Mouse (Mus musculus) embryonic facial prominence, embryonic 11.5 days (tissue): ENCODE data around the gene Smyd4. TPM values are rescaled to one million over a fixed set of nuclear protein-coding genes. Genes with fewer than 3 reads are reported as not detected.

ENCODE experiments used
- ATAC-seq: fragments of 200-750 bp; cut with Nextera tagmentation; replicated peaks from 2 replicates; pipeline ENCODE4 v1.8.0; 2017; ENCODE audit warnings: low read depth; ENCODE audit not compliant: insufficient number of reproducible peaks, low FRiP score, low TSS enrichment
- DNase-seq: peaks from one replicate; pipeline ENCODE4 v3.0.0-alpha.2; 2015; ENCODE audit warnings: low spot score
- H3K27ac ChIP-seq: fragments of 300-500 bp; sonication (generic); replicated peaks from 2 replicates; pipeline ENCODE4 v1.5.1; 2014; ENCODE audit warnings: mild to moderate bottlenecking, low read depth, low read length, control low read depth
- H3K27me3 ChIP-seq: fragments of 300-500 bp; sonication (generic); 2 replicates; pipeline ENCODE4 v1.6.1; 2014; ENCODE audit warnings: mild to moderate bottlenecking, low read length, moderate library complexity, mixed read lengths; ENCODE audit not compliant: control insufficient read depth, insufficient read depth
- H3K36me3 ChIP-seq: fragments of 300-500 bp; sonication (generic); replicated peaks from 2 replicates; pipeline ENCODE4 v1.6.1; 2014; ENCODE audit warnings: low read depth, mild to moderate bottlenecking, low read length, moderate library complexity, mixed read lengths; ENCODE audit not compliant: control insufficient read depth, insufficient read depth
- H3K4me1 ChIP-seq: fragments of 300-500 bp; sonication (generic); 2 replicates; pipeline ENCODE4 v1.6.1; 2014; ENCODE audit warnings: low read length, mixed read lengths; ENCODE audit not compliant: control insufficient read depth, insufficient read depth
- H3K4me2 ChIP-seq: fragments of 300-500 bp; sonication (generic); 2 replicates; pipeline ENCODE4 v1.6.1; 2014; ENCODE audit warnings: low read depth, mild to moderate bottlenecking, control low read depth, low read length, moderate library complexity
- H3K4me3 ChIP-seq: fragments of 300-500 bp; sonication (generic); 2 replicates; pipeline ENCODE4 v1.5.1; 2014; ENCODE audit warnings: low read depth, low read length, control low read depth
- H3K9ac ChIP-seq: fragments of 300-500 bp; sonication (generic); replicated peaks from 2 replicates; pipeline ENCODE4 v1.6.1; 2014; ENCODE audit warnings: mild to moderate bottlenecking, control low read depth, low read length
- H3K9me3 ChIP-seq: fragments of 300-500 bp; sonication (generic); replicated peaks from 2 replicates; pipeline ENCODE4 v1.6.1; 2016; ENCODE audit warnings: mild to moderate bottlenecking, low read length, inconsistent platforms, mixed read lengths; ENCODE audit not compliant: control insufficient read depth
- WGBS: fragments of 180-500 bp; shearing (Covaris S2); extraction: QIAGEN DNeasy Blood & Tissue Kit; methylation state at CpG from one replicate; pipeline ENCODE4 v1.1.7; 2014; 5-methylcytosine and 5-hydroxymethylcytosine counted together
- polyA plus RNA-seq: library from polyadenylated mRNA; unstranded; fragments of >200 nt; fragmentation: Nextera tagmentation; extraction: Ambion mirVana; gene quantifications from 2 replicates; pipeline ENCODE4 v1.2.1, GENCODE M21; 2014

Smyd4 gene
- polyA plus RNA-seq, 1 experiment from 2014 or later: 13.2 TPM

- DNase-seq (no peak), ATAC-seq (no peak)
- Histone ChIP-seq H3K4me2 (no peak overlapping the region), H3K27me3 (no peaks in the 10 kb centered on the region), H3K4me3 (no peak overlapping the region), H3K27ac (no peak overlapping the region), H3K36me3 (no peaks in the 10 kb centered on the region; the same call in 1 of the 2 replicates), H3K9ac (no peak overlapping the region), H3K9me3 (no peaks in the 10 kb centered on the region), H3K4me1 (no peaks in the 10 kb centered on the region)
- 83% methylated on average over 17 of the region's 17 CpGs for WGBS
Measured at GRCm38 (mm10) chr11:75409679-75410575, 61.7 kb downstream of the Smyd4 start.

- no peaks in the 10 kb centered on the region for H3K27me3 ChIP-seq
- no peaks in the 10 kb centered on the region for H3K4me1 ChIP-seq
- DNase-seq (no peak), ATAC-seq (no peak)
- H3K4me2 ChIP-seq: no peak overlapping the region
- 93% methylated on average over 7 of the region's 7 CpGs for WGBS
- no peak overlapping the region for H3K27ac ChIP-seq
- no peaks in the 10 kb centered on the region; the same call in 1 of the 2 replicates for H3K36me3 ChIP-seq
- H3K9me3 ChIP-seq: no peaks in the 10 kb centered on the region
- no peak overlapping the region for H3K4me3 ChIP-seq
- no peak overlapping the region for H3K9ac ChIP-seq
Measured at GRCm38 (mm10) chr11:75410591-75410990, 62.4 kb downstream of the Smyd4 start.

GRCm38 (mm10) chr11:75415096-75415495 lies 66.9 kb downstream of the Smyd4 start:
- Histone ChIP-seq H3K4me3 (no peak overlapping the region), H3K36me3 (no peaks in the 10 kb centered on the region; the same call in 1 of the 2 replicates), H3K9me3 (no peaks in the 10 kb centered on the region), H3K27ac (no peak overlapping the region), H3K9ac (no peak overlapping the region), H3K4me1 (no peaks in the 10 kb centered on the region), H3K27me3 (no peaks in the 10 kb centered on the region), H3K4me2 (no peak overlapping the region)
- ATAC-seq (no peak), DNase-seq (no peak)
- WGBS: 52% methylated on average over 7 of the region's 7 CpGs

GRCm38 (mm10) chr11:75415994-75416393 lies 67.8 kb downstream of the Smyd4 start:
- DNase-seq (no peak), ATAC-seq (no peak)
- H3K27me3 ChIP-seq: no peaks in the 10 kb centered on the region
- no peak overlapping the region for H3K4me2 ChIP-seq
- H3K4me1 ChIP-seq: no peaks in the 10 kb centered on the region
- no peak overlapping the region for H3K9ac ChIP-seq
- H3K4me3 ChIP-seq: no peak overlapping the region
- no peak overlapping the region for H3K27ac ChIP-seq
- 90% methylated on average over 13 of the region's 13 CpGs for WGBS
- H3K36me3 ChIP-seq: no peaks in the 10 kb centered on the region; the same call in 1 of the 2 replicates
- H3K9me3 ChIP-seq: no peaks in the 10 kb centered on the region

GRCm38 (mm10) chr11:75420037-75420436 lies 71.8 kb downstream of the Smyd4 start:
- H3K9ac ChIP-seq: no peak overlapping the region
- 79% methylated on average over 7 of the region's 7 CpGs for WGBS
- ATAC-seq: no peak

GRCm38 (mm10) chr11:75420810-75421374 lies 72.7 kb downstream of the Smyd4 start:
- ATAC-seq (0 out of 2 replicates have a peak, but pooled peaks have one; percentile 7), DNase-seq (no peak)
- H3K4me3 ChIP-seq: peak overlapping the region; percentile 54; the same call in 1 of the 2 replicates
- no peaks in the 10 kb centered on the region for H3K27me3 ChIP-seq
- H3K9me3 ChIP-seq: no peaks in the 10 kb centered on the region
- WGBS: 31% methylated on average over 5 of the region's 5 CpGs
- H3K9ac ChIP-seq: no peak overlapping the region; the same call in 1 of the 2 replicates
- no peaks in the 10 kb centered on the region for H3K36me3 ChIP-seq
- H3K4me1 ChIP-seq: no peaks in the 10 kb centered on the region
- peak overlapping the region; percentile 68 for H3K27ac ChIP-seq
- H3K4me2 ChIP-seq: peak overlapping the region; percentile 68

More at GRCm38 (mm10) chr11:75420037-75420436, 71.8 kb downstream of the Smyd4 start:
- Histone ChIP-seq H3K9me3 (no peaks in the 10 kb centered on the region), H3K4me2 (no peak overlapping the region), H3K36me3 (no peaks in the 10 kb centered on the region), H3K27me3 (no peaks in the 10 kb centered on the region), H3K4me1 (no peaks in the 10 kb centered on the region), H3K27ac (no peak overlapping the region), H3K4me3 (no peak overlapping the region)
- no peak for DNase-seq

- H3K27ac ChIP-seq: peak overlapping the region; percentile 68
Measured at GRCm38 (mm10) chr11:75421375-75422012, 73.3 kb downstream of the Smyd4 start.

More at GRCm38 (mm10) chr11:75421375-75422012, 73.3 kb downstream of the Smyd4 start:
- no peaks in the 10 kb centered on the region for H3K36me3 ChIP-seq
- no peaks in the 10 kb centered on the region for H3K27me3 ChIP-seq
- 9% methylated on average over 6 of the region's 6 CpGs for WGBS
- DNase-seq: peak; percentile 81
- no peaks in the 10 kb centered on the region for H3K4me1 ChIP-seq
- H3K9ac ChIP-seq: peak overlapping the region; percentile 72
- peak overlapping the region; percentile 54 for H3K4me3 ChIP-seq
- ATAC-seq: peak; percentile 41
- H3K4me2 ChIP-seq: peak overlapping the region; percentile 68
- no peaks in the 10 kb centered on the region for H3K9me3 ChIP-seq
